Mouse (Mus musculus): ENCODE results near the gene Bik.

GRCm38 (mm10) chr15:83541647-83542287 lies 15.1 kb downstream of the Bik start:
- TF ChIP-seq CTCF (IDR thresholded peaks at IDR 0.05; ENCODE audit: extremely low read depth, insufficient read length, insufficient replicate concordance, low read depth, low read length) = no peak
- TF ChIP-seq POLR2A (IDR thresholded peaks at IDR 0.05; ENCODE audit: low read depth, low read length) = no peak

All from small intestine, adult 2 months (tissue).